Mouse (Mus musculus) spleen, adult 2 months (tissue): ENCODE data around the gene Ptprn2. TPM values are rescaled to one million over a fixed set of nuclear protein-coding genes. Genes with fewer than 3 reads are reported as not detected.

ENCODE experiments used
- DNase-seq, 2 experiments: peaks; one replicate each; pipeline versions ENCODE4 v3.0.0 to v3.0.0-alpha.2; 2012 to 2021; ENCODE audit warnings: low spot score in 2 of 2, low read depth in 1 of 2
- H3K27ac ChIP-seq: fragments of 200-500 bp; 2 replicates; pipeline ENCODE4 v1.5.1; 2012; ENCODE audit warnings: low read length, inconsistent platforms; ENCODE audit not compliant: insufficient read depth
- H3K27me3 ChIP-seq: fragments of 200-500 bp; 2 replicates; pipeline ENCODE4 v1.6.1; 2012; ENCODE audit warnings: mild to moderate bottlenecking, moderate library complexity, low read length, inconsistent platforms; ENCODE audit not compliant: control insufficient read depth, insufficient read depth
- H3K36me3 ChIP-seq: fragments of 200-500 bp; 2 replicates; pipeline ENCODE4 v1.6.1; 2012; ENCODE audit warnings: mild to moderate bottlenecking, low read length, inconsistent platforms; ENCODE audit not compliant: control insufficient read depth, insufficient read depth
- H3K4me1 ChIP-seq: fragments of 200-500 bp; 2 replicates; pipeline ENCODE4 v1.6.1; 2011; ENCODE audit warnings: inconsistent platforms; ENCODE audit not compliant: control insufficient read depth, insufficient read depth, insufficient read length
- H3K4me3 ChIP-seq: fragments of 200-500 bp; 2 replicates; pipeline ENCODE4 v1.5.1; 2011; ENCODE audit warnings: mild to moderate bottlenecking, inconsistent platforms; ENCODE audit not compliant: insufficient read depth, insufficient read length; ENCODE audit errors: extremely low read depth
- CTCF ChIP-seq: fragments of 200-500 bp; IDR thresholded peaks from 2 replicates; pipeline ENCODE4 v1.5.1; 2011; ENCODE audit warnings: mild to moderate bottlenecking, inconsistent platforms; ENCODE audit not compliant: insufficient read depth, insufficient read length, insufficient replicate concordance; ENCODE audit errors: extremely low read depth
- POLR2A ChIP-seq: fragments of 200-500 bp; IDR thresholded peaks from 2 replicates; pipeline ENCODE4 v1.6.1; 2011; ENCODE audit warnings: low read depth, low read length, inconsistent platforms
- WGBS: fragments of 180-500 bp; shearing (Covaris S2); methylation state at CpG from one replicate; pipeline ENCODE4 v1.1.7; 2018; 5-methylcytosine and 5-hydroxymethylcytosine counted together
- polyA plus RNA-seq: library from polyadenylated mRNA; depleted of rRNA; stranded (reverse); fragments of >200 nt; gene quantifications from 2 replicates; pipeline ENCODE4 v1.2.3, GENCODE M21; 2012

Gene Ptprn2
- polyA plus RNA-seq, 1 experiment, result 0.96 TPM

DNA sequence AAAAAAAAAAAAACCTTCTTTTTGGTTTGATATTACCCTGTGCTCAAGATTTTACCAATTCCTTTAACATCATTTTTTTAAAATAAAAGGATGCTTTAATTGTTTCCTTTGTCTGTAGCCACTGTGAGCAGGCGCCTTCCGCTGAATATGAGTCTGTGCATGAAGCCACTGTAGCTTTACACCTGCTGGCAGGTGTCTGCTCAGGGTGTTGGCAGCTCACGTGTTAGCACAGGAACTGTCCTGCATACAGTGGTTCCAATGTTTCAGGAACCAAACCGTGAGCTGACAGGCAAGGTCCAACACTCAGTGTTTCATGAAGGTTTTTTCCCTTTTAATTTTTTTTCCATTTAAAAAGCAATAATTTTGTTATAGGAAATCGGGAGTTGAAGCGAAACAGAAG, 123.1 kb downstream of the Ptprn2 start:
- DNase-seq, result no peak
- Histone ChIP-seq H3K27me3 (no peaks in the 10 kb centered on the region), H3K4me1 (no peaks in the 10 kb centered on the region), H3K27ac (no peak overlapping the region), H3K36me3 (no peaks in the 10 kb centered on the region), H3K4me3 (no peak overlapping the region)
- TF ChIP-seq CTCF (no peak), POLR2A (no peak)
- 80% methylated on average over 6 of the region's 6 CpGs for WGBS

DNA sequence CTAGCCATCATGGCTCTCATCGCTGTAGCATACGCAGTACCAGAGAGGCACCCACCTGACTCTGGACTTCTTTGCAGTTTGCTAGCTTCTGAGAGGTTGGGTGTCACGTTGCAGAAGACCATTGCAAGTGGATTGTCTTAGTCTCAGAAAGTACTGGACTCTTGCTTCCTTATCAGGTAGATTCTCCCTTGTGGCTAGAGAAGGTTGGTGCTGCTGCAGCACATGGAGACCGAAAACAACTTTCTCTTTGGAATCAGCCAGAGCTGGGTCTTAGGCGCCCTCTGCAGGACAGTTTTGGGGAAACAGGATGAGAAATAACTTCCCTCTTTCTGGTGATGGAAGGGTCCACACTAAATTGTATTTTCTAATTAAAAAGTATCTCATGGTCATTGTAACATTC, 134.3 kb downstream of the Ptprn2 start:
- Histone ChIP-seq H3K4me3 (no peak overlapping the region), H3K4me1 (no peaks in the 10 kb centered on the region), H3K27me3 (no peaks in the 10 kb centered on the region), H3K27ac (no peak overlapping the region), H3K36me3 (no peaks in the 10 kb centered on the region)
- peak; percentile 21 to 44 for DNase-seq
- 41% methylated on average over 5 of the region's 5 CpGs for WGBS
- TF ChIP-seq POLR2A, result no peak
- peak; percentile 66; the same call in 1 of the 2 replicates for TF ChIP-seq CTCF

DNA sequence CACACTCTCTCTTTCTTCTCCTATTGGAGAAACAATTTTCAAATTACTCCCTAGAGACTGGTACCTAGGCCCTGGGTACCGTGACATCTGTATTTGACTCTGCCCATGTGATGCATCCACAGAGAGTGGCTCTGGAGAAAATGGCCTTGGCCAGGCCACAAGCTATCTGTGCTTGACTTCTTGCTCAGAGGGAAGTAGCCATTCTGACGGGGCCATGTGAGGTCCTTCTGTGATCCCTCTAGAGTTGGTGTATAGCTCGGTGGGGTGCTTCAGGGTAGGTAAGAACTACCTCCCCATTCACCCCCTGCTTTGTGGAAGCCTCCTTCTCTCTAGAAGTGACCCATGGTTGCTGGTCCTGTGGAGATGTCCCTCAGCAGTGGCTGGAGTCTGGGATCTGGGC, 134.8 kb downstream of the Ptprn2 start:
- TF ChIP-seq CTCF (no peak), POLR2A (no peak)
- 75% methylated on average over 3 of the region's 3 CpGs for WGBS

DNA sequence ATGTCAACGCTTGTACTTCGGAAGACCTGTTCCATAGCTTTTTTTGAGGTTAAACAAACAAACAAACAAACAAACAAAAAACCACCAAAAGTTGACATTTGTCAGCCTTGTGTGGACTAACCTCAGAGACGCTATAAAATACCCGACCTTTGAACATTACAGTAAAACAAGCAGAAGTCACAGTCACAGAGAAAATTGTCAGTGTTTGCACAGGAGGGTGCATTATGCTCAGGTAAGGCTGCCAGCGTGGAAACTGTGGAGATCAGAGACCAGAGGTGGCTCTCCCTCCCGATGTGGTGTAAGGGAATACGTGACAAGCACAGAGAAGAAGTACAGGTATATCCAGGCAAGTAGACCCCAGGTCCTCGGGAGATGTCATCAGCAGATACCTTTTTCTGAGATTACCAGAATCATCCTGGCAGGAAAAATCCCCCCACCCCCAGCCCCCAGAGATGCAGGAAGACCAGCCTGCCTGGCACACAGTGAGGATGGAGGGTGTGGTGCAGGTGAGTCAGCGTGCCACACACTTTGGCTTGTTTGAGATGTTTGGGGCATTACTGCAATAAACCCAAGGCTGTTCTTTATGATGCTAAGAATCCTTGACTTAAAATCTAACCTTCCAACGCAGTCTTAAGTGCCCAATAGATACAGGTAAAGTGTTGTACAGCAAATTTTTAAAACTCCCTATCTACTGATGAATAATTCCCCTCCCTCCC, 136.0 kb downstream of the Ptprn2 start:
- DNase-seq, result no peak
- TF ChIP-seq POLR2A (no peak), CTCF (no peak)
- no peak overlapping the region for H3K4me3 ChIP-seq
- H3K27ac ChIP-seq, result no peak overlapping the region
- 77% methylated on average over 10 of the region's 10 CpGs for WGBS
- no peaks in the 10 kb centered on the region for H3K27me3 ChIP-seq
- no peaks in the 10 kb centered on the region for H3K36me3 ChIP-seq
- no peaks in the 10 kb centered on the region for H3K4me1 ChIP-seq

More for the DNA sequence above, 134.8 kb downstream of the Ptprn2 start:
- Histone ChIP-seq H3K27me3 (no peaks in the 10 kb centered on the region), H3K4me1 (no peaks in the 10 kb centered on the region), H3K27ac (no peak overlapping the region), H3K36me3 (no peaks in the 10 kb centered on the region), H3K4me3 (no peak overlapping the region)
- DNase-seq, result no peak

DNA sequence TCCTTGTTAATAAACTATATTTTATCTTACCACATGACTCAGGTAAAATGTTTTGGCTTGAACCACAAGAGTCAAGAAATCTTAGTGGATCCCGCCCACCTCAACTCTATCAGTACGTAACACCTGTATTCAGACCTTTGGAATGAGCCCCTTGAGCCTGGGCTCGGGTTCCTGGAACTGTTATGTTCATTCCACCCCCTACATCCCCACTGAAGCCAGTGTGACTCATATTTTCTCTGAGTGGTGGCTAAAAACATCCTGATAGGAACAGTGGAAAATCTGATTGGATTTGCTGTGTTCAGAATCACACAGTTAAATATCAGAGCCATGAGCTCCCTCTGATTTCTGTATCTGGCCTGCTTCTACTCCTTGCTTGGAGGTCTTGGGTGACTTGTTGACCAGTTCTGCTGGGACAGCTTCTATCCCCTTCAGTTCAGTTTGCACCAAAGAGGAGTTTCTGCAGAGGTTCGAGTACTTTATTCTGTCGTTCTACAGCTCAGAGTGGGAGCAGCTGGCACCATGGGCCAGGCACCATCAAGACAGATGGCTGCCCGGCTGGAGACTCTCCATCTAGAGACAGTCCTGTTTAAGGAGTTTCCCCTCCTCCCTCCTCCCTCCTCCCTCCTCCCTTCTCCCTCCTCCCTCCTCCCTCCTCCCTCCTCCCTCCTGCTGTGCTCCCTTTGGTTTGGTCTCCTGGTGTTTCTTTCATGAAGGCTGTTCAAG, 137.3 kb downstream of the Ptprn2 start:
- Histone ChIP-seq H3K4me1 (no peaks in the 10 kb centered on the region), H3K36me3 (no peaks in the 10 kb centered on the region), H3K4me3 (no peak overlapping the region), H3K27me3 (no peaks in the 10 kb centered on the region), H3K27ac (no peak overlapping the region)
- DNase-seq, result no peak
- 70% methylated on average over 6 of the region's 6 CpGs for WGBS
- TF ChIP-seq POLR2A, result no peak
- TF ChIP-seq CTCF, result no peak

DNA sequence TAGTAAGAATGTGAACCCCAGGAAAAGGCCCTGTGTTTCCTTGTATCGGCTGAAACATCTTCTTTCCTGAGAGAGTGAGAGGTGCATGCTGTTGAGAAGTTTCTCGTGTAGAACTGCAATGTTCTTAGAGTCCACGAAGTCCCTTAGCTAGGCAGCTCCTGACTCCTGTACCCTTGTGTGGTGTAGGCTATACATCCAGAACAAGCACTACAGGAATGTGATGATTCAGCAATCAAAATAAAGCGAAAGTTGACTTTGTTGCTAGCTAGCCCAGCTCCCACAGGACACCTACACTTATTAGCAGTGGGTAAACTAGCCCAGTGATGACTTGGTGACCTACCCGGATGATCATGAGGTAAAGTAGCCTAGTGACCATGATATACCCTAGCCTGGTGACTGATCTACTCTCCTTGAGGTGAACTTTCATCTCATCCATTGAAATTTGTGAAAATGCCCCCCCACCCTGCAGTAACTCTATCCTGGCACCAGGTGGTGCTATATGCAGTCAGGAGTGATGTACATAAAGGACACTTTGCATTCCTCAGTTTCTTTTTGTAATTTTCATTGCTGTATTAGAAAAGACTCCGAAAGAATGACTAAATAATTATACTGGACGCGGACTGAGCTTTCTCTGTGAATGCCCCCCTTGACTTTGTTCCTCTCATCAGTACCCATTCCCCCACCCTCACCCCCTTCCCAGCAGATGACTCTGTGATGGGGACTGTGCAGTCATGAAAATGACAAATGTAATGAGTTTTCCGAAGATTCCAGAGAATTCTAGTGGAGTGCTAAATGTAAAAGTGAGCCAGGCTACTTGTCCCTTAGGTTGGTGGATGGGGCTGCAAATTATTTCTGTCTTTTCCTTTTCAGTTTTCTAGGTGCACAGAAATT, 140.1 kb downstream of the Ptprn2 start:
- H3K27ac ChIP-seq, result no peak overlapping the region
- WGBS, result 60% methylated on average over 9 of the region's 9 CpGs
- TF ChIP-seq POLR2A (no peak), CTCF (peak; percentile 24; the same call in 1 of the 2 replicates)
- H3K36me3 ChIP-seq, result no peaks in the 10 kb centered on the region
- no peaks in the 10 kb centered on the region; the same call in 1 of the 2 replicates for H3K4me1 ChIP-seq
- peak in 1 of 2 experiments; percentile 14 for DNase-seq
- no peaks in the 10 kb centered on the region for H3K27me3 ChIP-seq
- H3K4me3 ChIP-seq, result no peak overlapping the region
